Mouse (Mus musculus) testis, adult 2 months (tissue): ENCODE results near the gene Itgb2. TPM values are rescaled to one million over a fixed set of nuclear protein-coding genes. Genes with fewer than 3 reads are reported as not detected.

Experiments
- H3K27ac ChIP-seq: fragments of 200-500 bp; 2 replicates; pipeline ENCODE4 v1.5.1; 2012; ENCODE audit warnings: low read depth, low read length; ENCODE audit not compliant: control insufficient read depth, insufficient read depth
- H3K27me3 ChIP-seq: fragments of 200-500 bp; 2 replicates; pipeline ENCODE4 v1.6.1; 2012; ENCODE audit warnings: mild to moderate bottlenecking, low read length, moderate library complexity; ENCODE audit not compliant: control insufficient read depth, insufficient read depth
- H3K36me3 ChIP-seq: fragments of 200-500 bp; 2 replicates; pipeline ENCODE4 v1.6.1; 2012; ENCODE audit warnings: mild to moderate bottlenecking, low read length; ENCODE audit not compliant: control insufficient read depth, insufficient read depth
- H3K4me1 ChIP-seq: fragments of 200-500 bp; 2 replicates; pipeline ENCODE4 v1.6.1; 2012; ENCODE audit warnings: low read length; ENCODE audit not compliant: control insufficient read depth, insufficient read depth
- H3K4me3 ChIP-seq: fragments of 200-500 bp; 2 replicates; pipeline ENCODE4 v1.5.1; 2012; ENCODE audit warnings: low read depth, mild to moderate bottlenecking, low read length, moderate library complexity, mixed read lengths; ENCODE audit not compliant: control insufficient read depth
- CTCF ChIP-seq: fragments of 200-500 bp; IDR thresholded peaks from 2 replicates; pipeline ENCODE4 v1.5.1; 2012; ENCODE audit warnings: low read depth, mild to moderate bottlenecking, inconsistent platforms, low read length, moderate library complexity; ENCODE audit not compliant: control insufficient read depth, insufficient read depth, insufficient replicate concordance
- POLR2A ChIP-seq: fragments of 200-500 bp; IDR thresholded peaks from 2 replicates; pipeline ENCODE4 v1.6.1; 2012; ENCODE audit warnings: low read depth, mild to moderate bottlenecking, inconsistent platforms, low read length, moderate library complexity; ENCODE audit not compliant: control insufficient read depth
- polyA plus RNA-seq: library from polyadenylated mRNA; depleted of rRNA; stranded (reverse); fragments of >200 nt; gene quantifications from 2 replicates; pipeline ENCODE4 v1.2.3, GENCODE M21; 2012; rRNA removed

The Itgb2 gene
- 0.77 and 0.81 TPM in 2 replicates for polyA plus RNA-seq

GRCm38 (mm10) chr10:77530140-77530539 is at the start of gene Itgb2:
TSS of gene Itgb2 (plus strand) at chr10:77530252.
- no peaks in the 10 kb centered on the region for H3K27me3 ChIP-seq
- peaks cover 7% of the 10 kb centered on the region for H3K4me1 ChIP-seq
- TF ChIP-seq POLR2A (no peak), CTCF (no peak)
- H3K4me3 ChIP-seq: no peak within 1 kb of the TSS
- no peaks in the 10 kb centered on the region for H3K36me3 ChIP-seq
- H3K27ac ChIP-seq: no peak within 1 kb of the TSS

DNA sequence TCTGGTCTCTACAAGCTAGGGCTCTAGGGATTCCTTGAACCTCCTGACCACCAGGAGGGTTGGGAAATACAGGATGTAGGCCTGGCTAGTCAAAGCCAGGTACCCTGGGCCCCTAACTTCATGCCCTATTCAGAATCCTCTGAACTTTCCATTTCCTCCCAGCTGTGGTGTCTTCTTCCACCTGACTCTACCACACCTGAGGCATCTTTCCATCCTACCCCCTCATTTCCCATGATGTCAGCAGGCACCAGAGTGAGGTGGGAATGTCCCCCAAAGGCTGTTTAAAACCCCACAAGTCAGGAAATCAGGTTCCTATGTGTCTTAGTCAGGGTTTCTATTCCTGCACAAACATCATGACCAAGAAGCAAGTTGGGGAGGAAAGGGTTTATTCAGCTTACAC is 48.2 kb upstream of the Itgb2 start:
- H3K4me1 ChIP-seq: no peaks in the 10 kb centered on the region
- TF ChIP-seq POLR2A (no peak), CTCF (no peak)
- H3K36me3 ChIP-seq: no peaks in the 10 kb centered on the region
- no peak overlapping the region for H3K27ac ChIP-seq
- H3K4me3 ChIP-seq: no peak overlapping the region
- H3K27me3 ChIP-seq: no peaks in the 10 kb centered on the region

GRCm38 (mm10) chr10:77484205-77484935 is 45.7 kb upstream of the Itgb2 start:
- Histone ChIP-seq H3K4me3 (no peak overlapping the region), H3K36me3 (no peaks in the 10 kb centered on the region), H3K27ac (no peak overlapping the region), H3K27me3 (no peaks in the 10 kb centered on the region), H3K4me1 (peaks cover under 1% of the 10 kb centered on the region; the same call in 1 of the 2 replicates)
- TF ChIP-seq POLR2A: no peak
- TF ChIP-seq CTCF: no peak

- no peak overlapping the region for H3K27ac ChIP-seq
- no peaks in the 10 kb centered on the region for H3K27me3 ChIP-seq
- H3K4me1 ChIP-seq: peaks cover 3% of the 10 kb centered on the region
- TF ChIP-seq POLR2A (no peak), CTCF (no peak)
- H3K4me3 ChIP-seq: no peak overlapping the region
- no peaks in the 10 kb centered on the region; the same call in 1 of the 2 replicates for H3K36me3 ChIP-seq
Observed at GRCm38 (mm10) chr10:77485786-77486185, 44.3 kb upstream of the Itgb2 start.

DNA sequence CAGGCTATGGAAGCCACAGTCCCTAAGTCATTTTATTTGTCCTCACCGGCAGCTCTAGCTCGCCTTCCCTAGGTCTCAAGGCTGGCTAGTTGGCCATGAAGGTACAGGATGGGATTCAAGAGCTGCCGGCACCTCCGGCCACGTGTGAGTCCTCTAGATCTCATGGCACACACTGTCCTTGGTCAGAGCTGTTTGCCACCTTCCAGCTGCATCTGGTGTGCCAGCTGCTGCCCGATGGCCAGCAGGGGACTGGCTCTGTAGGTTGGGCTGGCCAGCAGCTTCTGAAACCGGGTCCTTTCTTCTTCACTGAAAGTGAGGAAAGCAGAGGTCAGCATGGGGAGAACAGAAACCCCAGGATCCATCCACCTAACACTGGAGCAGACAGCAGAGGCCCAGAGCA is 41.9 kb upstream of the Itgb2 start:
- Histone ChIP-seq H3K4me3 (no peak overlapping the region), H3K4me1 (peaks cover 3% of the 10 kb centered on the region), H3K27me3 (no peaks in the 10 kb centered on the region), H3K27ac (no peak overlapping the region), H3K36me3 (no peaks in the 10 kb centered on the region; the same call in 1 of the 2 replicates)
- TF ChIP-seq CTCF (no peak), POLR2A (no peak)

DNA sequence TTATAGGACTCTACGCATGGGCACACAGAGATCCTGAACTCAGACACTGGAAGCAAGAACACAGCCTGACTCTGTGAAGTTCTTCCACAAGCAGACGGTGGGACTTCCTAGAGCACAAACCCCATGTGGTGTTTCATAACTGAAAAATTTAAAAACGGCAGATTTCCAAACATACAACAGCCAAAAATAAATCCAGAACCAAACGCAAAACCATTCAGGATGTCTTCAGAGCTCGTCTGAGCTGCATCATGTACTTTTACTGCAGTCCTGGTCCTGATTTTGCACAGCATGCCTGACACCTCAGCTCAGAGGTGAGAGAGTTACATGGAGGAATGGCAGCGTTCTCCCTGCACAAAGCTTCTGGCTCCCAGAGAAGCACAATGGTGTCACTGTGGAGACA is 38.5 kb upstream of the Itgb2 start:
- Histone ChIP-seq H3K4me3 (no peak overlapping the region), H3K4me1 (peaks cover 3% of the 10 kb centered on the region), H3K27me3 (no peaks in the 10 kb centered on the region), H3K36me3 (no peaks in the 10 kb centered on the region; the same call in 1 of the 2 replicates), H3K27ac (no peak overlapping the region)
- no peak for TF ChIP-seq CTCF
- no peak for TF ChIP-seq POLR2A

DNA sequence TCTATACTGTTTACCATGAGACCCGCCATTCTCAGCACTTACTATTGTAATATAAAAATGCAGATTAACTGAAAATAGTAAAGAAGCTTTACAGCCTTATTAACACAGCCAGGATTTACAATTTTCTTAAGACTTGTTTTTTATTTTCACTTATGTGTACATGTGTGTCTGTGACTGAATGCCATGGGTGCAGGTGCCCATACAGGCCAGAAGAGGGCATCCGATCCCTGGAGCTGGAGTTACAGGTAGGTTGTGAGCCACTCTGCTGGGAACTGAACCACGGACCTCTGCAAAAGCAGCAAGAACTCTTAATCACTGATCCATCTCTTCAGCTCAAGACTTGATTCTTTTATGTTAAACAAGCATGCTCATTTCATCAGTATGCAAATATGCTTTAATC is 37.2 kb upstream of the Itgb2 start:
- Histone ChIP-seq H3K27me3 (no peaks in the 10 kb centered on the region), H3K36me3 (no peaks in the 10 kb centered on the region; the same call in 1 of the 2 replicates), H3K4me3 (no peak overlapping the region), H3K4me1 (peaks cover 3% of the 10 kb centered on the region), H3K27ac (no peak overlapping the region)
- TF ChIP-seq CTCF: no peak
- no peak for TF ChIP-seq POLR2A

GRCm38 (mm10) chr10:77497185-77497584 is 32.9 kb upstream of the Itgb2 start:
- TF ChIP-seq CTCF (no peak), POLR2A (no peak)
- H3K36me3 ChIP-seq: no peaks in the 10 kb centered on the region; the same call in 1 of the 2 replicates
- no peak overlapping the region for H3K27ac ChIP-seq
- no peaks in the 10 kb centered on the region for H3K27me3 ChIP-seq
- no peak overlapping the region for H3K4me3 ChIP-seq
- no peaks in the 10 kb centered on the region for H3K4me1 ChIP-seq
